Mouse (Mus musculus) lung, adult 2 months (tissue): ENCODE results near the gene Clpx.

Experiments used
- CTCF ChIP-seq: fragments of 200-500 bp; IDR thresholded peaks from 2 replicates; pipeline ENCODE4 v1.5.1; 2011; ENCODE audit warnings: mild to moderate bottlenecking, low read length, control low read depth; ENCODE audit not compliant: insufficient read depth
- POLR2A ChIP-seq: fragments of 200-500 bp; IDR thresholded peaks from 2 replicates; pipeline ENCODE4 v1.6.1; 2011; ENCODE audit warnings: low read depth, mild to moderate bottlenecking, control low read depth, low read length, borderline replicate concordance; ENCODE audit errors: extremely low read depth

- TF ChIP-seq POLR2A (no peak), CTCF (no peak)
Measured at GRCm38 (mm10) chr9:65346476-65347111, 52.5 kb downstream of the Clpx start.
